Mouse (Mus musculus) CH12.LX (cell line): Measurements from ENCODE around the gene Prnp. TPM values are rescaled to one million over a fixed set of nuclear protein-coding genes. Genes with fewer than 3 reads are reported as not detected.

Experiments used
- DNase-seq: peaks from one replicate; pipeline ENCODE4 v3.0.0-alpha.2; 2013; ENCODE audit errors: extremely low read depth
- H3K27ac ChIP-seq: 2 replicates; pipeline ENCODE4 v1.5.1; 2012; ENCODE audit warnings: low read depth, mild to moderate bottlenecking, control low read depth, moderate library complexity; ENCODE audit not compliant: insufficient read depth
- H3K27me3 ChIP-seq: replicated peaks from 2 replicates; pipeline ENCODE3; 2012; ENCODE audit warnings: inconsistent platforms
- H3K36me3 ChIP-seq, 2 experiments: replicated peaks in 1 of 2; 2 replicates each; pipeline versions ENCODE3 to v1.6.1; 2012; ENCODE audit warnings: inconsistent platforms in 1 of 2, low read length in 1 of 2, mild to moderate bottlenecking in 1 of 2, mixed read lengths in 1 of 2, moderate library complexity in 1 of 2; ENCODE audit not compliant: control insufficient read depth in 1 of 2, insufficient read depth in 1 of 2
- H3K4me1 ChIP-seq, 2 experiments: 2 replicates each; pipeline ENCODE4 v1.6.1; 2012; ENCODE audit warnings: inconsistent platforms in 1 of 2, moderate library complexity in 1 of 2; ENCODE audit not compliant: insufficient read depth in 2 of 2, control insufficient read depth in 1 of 2
- H3K4me2 ChIP-seq: 2 replicates; pipeline ENCODE4 v1.6.1; 2012; ENCODE audit warnings: low read depth, mild to moderate bottlenecking, control low read depth; ENCODE audit not compliant: poor library complexity, insufficient read depth, severe bottlenecking
- H3K4me3 ChIP-seq, 3 experiments: fragments of 150-350 bp in 1 of 3; sonication (generic) in 1 of 3; replicated peaks in 1 of 3; 2 replicates each; pipeline versions ENCODE3 to v1.5.1; 2011 to 2012; ENCODE audit warnings: low read depth in 2 of 3, low read length in 2 of 3, mild to moderate bottlenecking in 2 of 3, moderate library complexity in 2 of 3, control low read depth in 1 of 3, improper control_type of control experiment in 1 of 3, inconsistent platforms in 1 of 3, mixed read lengths in 1 of 3; ENCODE audit not compliant: poor library complexity in 1 of 3
- H3K79me2 ChIP-seq: replicated peaks from 2 replicates; pipeline ENCODE4 v1.6.1; 2012; ENCODE audit warnings: mild to moderate bottlenecking, moderate library complexity; ENCODE audit not compliant: control insufficient read depth, poor library complexity, insufficient read depth, severe bottlenecking; ENCODE audit errors: extremely low read depth
- H3K9ac ChIP-seq: 2 replicates; pipeline ENCODE4 v1.6.1; 2012; ENCODE audit warnings: low read depth, mild to moderate bottlenecking, control low read depth, moderate library complexity; ENCODE audit not compliant: insufficient read depth
- H3K9me3 ChIP-seq: replicated peaks from 2 replicates; pipeline ENCODE3; 2012; ENCODE audit warnings: low read length, inconsistent platforms, mixed read lengths
- BHLHE40 ChIP-seq: IDR thresholded peaks from 2 replicates; pipeline ENCODE4 v1.6.1; 2011; ENCODE audit warnings: mild to moderate bottlenecking, low read depth, low read length, improper control_type of control experiment
- CHD2 ChIP-seq: IDR thresholded peaks from 2 replicates; pipeline ENCODE4 v1.6.1; 2011; ENCODE audit warnings: low read length, improper control_type of control experiment
- CTCF ChIP-seq, 2 experiments: IDR thresholded peaks in 1 of 2; conservative IDR thresholded peaks in 1 of 2; 2 replicates each; pipeline ENCODE4 v1.5.1; 2011 to 2012; ENCODE audit warnings: low read depth in 2 of 2, low read length in 2 of 2, improper control_type of control experiment in 1 of 2, inconsistent platforms in 1 of 2, mild to moderate bottlenecking in 1 of 2, moderate library complexity in 1 of 2
- E2F4 ChIP-seq: IDR thresholded peaks from 2 replicates; pipeline ENCODE4 v1.6.1; 2011; ENCODE audit warnings: low read depth, low read length, improper control_type of control experiment; ENCODE audit not compliant: insufficient replicate concordance
- ELF1 ChIP-seq: IDR thresholded peaks from 2 replicates; pipeline ENCODE4 v1.6.1; 2014; ENCODE audit warnings: low read depth, mild to moderate bottlenecking, inconsistent platforms, low read length, improper control_type of control experiment
- EP300 ChIP-seq: IDR thresholded peaks from 2 replicates; pipeline ENCODE4 v1.6.1; 2011; ENCODE audit warnings: low read length, improper control_type of control experiment
- ETS1 ChIP-seq: conservative IDR thresholded peaks from 2 replicates; pipeline ENCODE4 v1.6.1; 2012; ENCODE audit warnings: low read depth, mild to moderate bottlenecking, inconsistent platforms, low read length, improper control_type of control experiment, moderate library complexity
- GABPA ChIP-seq: IDR thresholded peaks from 2 replicates; pipeline ENCODE4 v1.6.1; 2012; ENCODE audit warnings: low read depth, low read length, improper control_type of control experiment, inconsistent platforms; ENCODE audit not compliant: insufficient replicate concordance
- HCFC1 ChIP-seq: IDR thresholded peaks from 2 replicates; pipeline ENCODE4 v1.6.1; 2012; ENCODE audit warnings: low read depth, mild to moderate bottlenecking, inconsistent platforms, low read length, improper control_type of control experiment
- IRF4 ChIP-seq: IDR thresholded peaks from 2 replicates; pipeline ENCODE4 v1.6.1; 2014; ENCODE audit warnings: low read depth, mild to moderate bottlenecking, inconsistent platforms, low read length, improper control_type of control experiment
- JUN ChIP-seq: IDR thresholded peaks from 2 replicates; pipeline ENCODE4 v1.6.1; 2011; ENCODE audit warnings: low read depth, mild to moderate bottlenecking, low read length, improper control_type of control experiment, moderate library complexity; ENCODE audit not compliant: insufficient read depth
- KAT2A ChIP-seq: IDR thresholded peaks from 2 replicates; pipeline ENCODE4 v1.6.1; 2012; ENCODE audit warnings: low read length, improper control_type of control experiment, inconsistent platforms; ENCODE audit not compliant: insufficient replicate concordance
- MAFK ChIP-seq: IDR thresholded peaks from 2 replicates; pipeline ENCODE4 v1.6.1; 2011; ENCODE audit warnings: low read length, improper control_type of control experiment; ENCODE audit not compliant: insufficient replicate concordance
- MAX ChIP-seq: IDR thresholded peaks from 2 replicates; pipeline ENCODE4 v1.6.1; 2011; ENCODE audit warnings: low read length, improper control_type of control experiment
- MAZ ChIP-seq: IDR thresholded peaks from 2 replicates; pipeline ENCODE4 v1.6.1; 2012; ENCODE audit warnings: low read depth, mild to moderate bottlenecking, inconsistent platforms, low read length, improper control_type of control experiment, moderate library complexity
- MYC ChIP-seq: IDR thresholded peaks from 2 replicates; pipeline ENCODE4 v1.6.1; 2011; ENCODE audit warnings: low read depth, mild to moderate bottlenecking, improper control_type of control experiment, low read length
- NELFE ChIP-seq: IDR thresholded peaks from 2 replicates; pipeline ENCODE4 v1.6.1; 2011; ENCODE audit warnings: low read depth, low read length, improper control_type of control experiment
- POLR2A ChIP-seq: IDR thresholded peaks from 2 replicates; pipeline ENCODE4 v1.6.1; 2011; ENCODE audit warnings: low read depth, mild to moderate bottlenecking, improper control_type of control experiment, low read length
- SIN3A ChIP-seq: IDR thresholded peaks from 2 replicates; pipeline ENCODE4 v1.6.1; 2012; ENCODE audit warnings: low read length, improper control_type of control experiment, inconsistent platforms
- TBP ChIP-seq: conservative IDR thresholded peaks from 2 replicates; pipeline ENCODE4 v1.6.1; 2011; ENCODE audit warnings: low read depth, low read length, improper control_type of control experiment
- TCF12 ChIP-seq: IDR thresholded peaks from 2 replicates; pipeline ENCODE4 v1.6.1; 2014; ENCODE audit warnings: low read depth, mild to moderate bottlenecking, inconsistent platforms, low read length, improper control_type of control experiment
- UBTF ChIP-seq: IDR thresholded peaks from 2 replicates; pipeline ENCODE4 v1.6.1; 2012; ENCODE audit warnings: low read depth, mild to moderate bottlenecking, inconsistent platforms, low read length, improper control_type of control experiment, moderate library complexity
- ZKSCAN1 ChIP-seq: IDR thresholded peaks from 2 replicates; pipeline ENCODE4 v1.6.1; 2012; ENCODE audit warnings: low read depth, inconsistent platforms, low read length, improper control_type of control experiment, borderline replicate concordance
- dilution Hi-C: fragments of 300-500 bp; cut with MboI; formaldehyde crosslinking; loops from 2 replicates; pipeline ENCODE4 v1.14.3; 2020; ENCODE audit warnings: low sequenced_read_pairs; ENCODE audit not compliant: extremely low pct_unique_long_range_greater_than_20kb, extremely low pct_ligation_motif_present
- in situ Hi-C: fragments of 300-500 bp; cut with MboI; formaldehyde crosslinking; loops from 3 replicates; pipeline ENCODE4 v1.14.3; 2019; ENCODE audit warnings: low sequenced_read_pairs, low pct_ligation_motif_present, low pct_unique_long_range_greater_than_20kb, mixed read lengths
- polyA plus RNA-seq: library from polyadenylated mRNA; unstranded; fragments of >175 nt; gene quantifications from 2 replicates; pipeline ENCODE4 v1.2.1, GENCODE M21; 2012; ENCODE audit warnings: low read depth; ENCODE audit not compliant: insufficient read length
- total RNA-seq, 2 experiments: library from RNA; depleted of rRNA; stranded (reverse); fragments of 300-350 nt in 1 of 2; fragments of >200 nt in 1 of 2; gene quantifications; 2 replicates each; pipeline ENCODE4 v1.2.3; 2012 to 2014

The Prnp gene
- total and polyA plus RNA-seq, 3 experiments, result 4.5 to 6.4 (median 5.7) TPM

- TF ChIP-seq GABPA, result no peak
- TF ChIP-seq UBTF, result no peak
- TF ChIP-seq SIN3A, result no peak
- TF ChIP-seq MAFK, result no peak
- no peak for TF ChIP-seq EP300
- TF ChIP-seq JUN, result no peak
- no peak for TF ChIP-seq POLR2A
- no peak for TF ChIP-seq HCFC1
- TF ChIP-seq E2F4, result no peak
- TF ChIP-seq NELFE, result no peak
- 0 out of 2 replicates have a peak, but pooled peaks have one; percentile 9 for TF ChIP-seq TCF12
These were observed 40.3 kb downstream of the Prnp start (continued) for GRCm38 (mm10) chr2:131949767-131950597.

- Histone ChIP-seq H3K9me3 (no peaks in the 10 kb centered on the region), H3K4me3 (peak within 1 kb of the TSS in 2 of 3 experiments; percentile 4 to 46), H3K9ac (peak within 1 kb of the TSS; percentile 10; the same call in 1 of the 2 replicates), H3K27ac (no peak within 1 kb of the TSS), H3K4me2 (peak within 1 kb of the TSS; percentile 80), H3K36me3 (peaks cover 0 to 25% of the 10 kb centered on the region in 2 experiments), H3K4me1 (peaks cover 8 to 28% of the 10 kb centered on the region in 2 experiments), H3K27me3 (no peaks in the 10 kb centered on the region), H3K79me2 (no peaks in the 10 kb centered on the region)
- no peak for TF ChIP-seq ZKSCAN1
- 0 out of 2 replicates have a peak, but pooled peaks have one; percentile 29 for TF ChIP-seq NELFE
- peak; percentile 66 for TF ChIP-seq BHLHE40
- no peak for TF ChIP-seq KAT2A
- peak; percentile 56 for TF ChIP-seq IRF4
- TF ChIP-seq HCFC1, result peak; percentile 22; the same call in 1 of the 2 replicates
- peak; percentile 56 for TF ChIP-seq POLR2A
- peak; percentile 43 for TF ChIP-seq MAX
- TF ChIP-seq MYC, result peak; percentile 56; the same call in 1 of the 2 replicates
- 0 out of 2 replicates have a peak, but pooled peaks have one; percentile 24 for TF ChIP-seq ELF1
- peak in 1 of 2 experiments; percentile 9; a peak in 1 of 4 replicates for TF ChIP-seq CTCF (conservative IDR thresholded peaks at IDR 0.05 in 1 of 2, IDR thresholded peaks at IDR 0.05 in 1 of 2; ENCODE audit: low read depth in 2 of 2, low read length in 2 of 2)
- TF ChIP-seq ETS1, result peak; percentile 29; the same call in 1 of the 2 replicates
- TF ChIP-seq TBP, result 0 out of 2 replicates have a peak, but pooled peaks have one; percentile 61
- peak; percentile 73 for TF ChIP-seq MAZ
- peak; percentile 78 for TF ChIP-seq CHD2
- no peak for TF ChIP-seq GABPA
- peak; percentile 66 for TF ChIP-seq EP300
- TF ChIP-seq SIN3A, result no peak; the same call in 1 of the 2 replicates
- peak; percentile 85 for DNase-seq
- dilution Hi-C loops (no loop called here), in situ Hi-C loops (loop anchor here (25.0 kb wide), 1 partner anchor 537 kb away; no protein-coding TSS in a partner anchor)
These were observed 40.9 kb downstream of the Prnp start, which contains the start of gene Prnd for GRCm38 (mm10) chr2:131950598-131951095. Gene Prnd (plus strand): TSS chr2:131950861.
